Mouse (Mus musculus): Measurements from ENCODE around the gene Surf1.

Surf1 gene

GRCm38 (mm10) chr2:26933304-26934055 is 17.1 kb upstream of the Surf1 start, which contains the start of the genes Surf4 and Stkld1:
TSS of gene Surf4 (minus strand) at chr2:26933928.
TSS of gene Stkld1 (plus strand) at chr2:26934047.
- ChIA-PET POLR2A (interaction anchor here (0.5 to 4.9 kb wide), 41 partner anchors 8 to 793 kb away, joined by 3 to 97 read pairs (median 4); partner anchors contain the start of genes Surf6 (in 3 of the 4), Surf1 (in 2 of the 4), Surf2 (in 2 of the 4) and Qsox2 (in 1 of the 4)), CTCF (interaction anchor here in 3 of 4 experiments (0.6 to 1.8 kb wide), 5 partner anchors 15 to 106 kb away, joined by 3 to 5 read pairs (median 3); partner anchors contain the start of gene Surf6 (in 1 of the 3))

- CTCF ChIA-PET: interaction anchor here (0.6 to 1.8 kb wide), 6 partner anchors 17 to 106 kb away, joined by 3 to 5 read pairs (median 4); partner anchors contain the start of gene Surf6 (in 1 of the 4)
- POLR2A ChIA-PET: interaction anchor here (0.5 to 4.9 kb wide), 51 partner anchors 8 to 793 kb away, joined by 3 to 97 read pairs (median 3); partner anchors contain the start of genes Surf6 (in 4 of the 4), Surf1 (in 2 of the 4), Surf2 (in 2 of the 4) and Qsox2 (in 1 of the 4)
Measured at GRCm38 (mm10) chr2:26932473-26933303, 16.4 kb upstream of the Surf1 start.

- ChIA-PET CTCF (interaction anchor here (0.6 to 2.2 kb wide), 27 partner anchors 9 to 1408 kb away, joined by 3 to 15 read pairs (median 4); partner anchors contain the start of genes Surf1 (in 2 of the 4), Surf2 (in 1 of the 4) and Surf6 (in 1 of the 4)), POLR2A (interaction anchor here in 3 of 4 experiments (0.6 to 4.9 kb wide), 29 partner anchors 8 to 326 kb away, joined by 3 to 97 read pairs (median 6); partner anchors contain the start of genes Surf1 (in 3 of the 3), Surf2 (in 3 of the 3), Med22 (in 2 of the 3) and Rpl7a (in 2 of the 3))
Measured at GRCm38 (mm10) chr2:26930390-26930789, 14.1 kb upstream of the Surf1 start.

GRCm38 (mm10) chr2:26927745-26928476 is 11.6 kb upstream of the Surf1 start:
- CTCF ChIA-PET: no interaction called here
- POLR2A ChIA-PET: interaction anchor here in 3 of 4 experiments (0.7 to 13.6 kb wide), 12 partner anchors 9 to 111 kb away, joined by 3 to 251 read pairs (median 10); partner anchors contain the start of genes Surf1 (in 2 of the 3), Surf2 (in 2 of the 3), Surf6 (in 2 of the 3) and Med22 (in 1 of the 3)

- ChIA-PET CTCF (interaction anchor here in 3 of 4 experiments (0.8 to 1.5 kb wide), 4 partner anchors 8 to 15 kb away, joined by 3 to 6 read pairs (median 3); no protein-coding TSS in a partner anchor), POLR2A (interaction anchor here (0.8 to 13.6 kb wide), 11 partner anchors 8 to 96 kb away, joined by 3 to 251 read pairs (median 9); partner anchors contain the start of genes Surf6 (in 2 of the 4), Med22 (in 1 of the 4) and Rpl7a (in 1 of the 4))
Measured at GRCm38 (mm10) chr2:26921784-26922183, 5.5 kb upstream of the Surf1 start.

- ChIA-PET CTCF (interaction anchor here in 1 of 4 experiments (0.7 kb wide), 1 partner anchor 97 kb away, joined by 3 read pairs; no protein-coding TSS in a partner anchor), POLR2A (interaction anchor here (1.0 to 13.6 kb wide), 18 partner anchors 7 to 511 kb away, joined by 3 to 251 read pairs (median 7); partner anchors contain the start of genes Surf6 (in 2 of the 4), Agpat2 (in 1 of the 4), Inpp5e (in 1 of the 4) and Med22 (in 1 of the 4))
Measured at GRCm38 (mm10) chr2:26920190-26920855, 4.0 kb upstream of the Surf1 start.

- ChIA-PET POLR2A (interaction anchor here (0.5 to 13.6 kb wide), 20 partner anchors 7 to 511 kb away, joined by 3 to 251 read pairs (median 4); partner anchors contain the start of genes Med22 (in 2 of the 4), Surf6 (in 2 of the 4), Agpat2 (in 1 of the 4) and Inpp5e (in 1 of the 4)), CTCF (interaction anchor here in 3 of 4 experiments (0.7 to 3.5 kb wide), 3 partner anchors 11 to 98 kb away, joined by 3 to 11 read pairs (median 3); no protein-coding TSS in a partner anchor)
Measured at GRCm38 (mm10) chr2:26919684-26920083, 3.4 kb upstream of the Surf1 start.

GRCm38 (mm10) chr2:26916738-26917137 is 408 bp upstream of the Surf1 start:
- ChIA-PET POLR2A (interaction anchor here (0.7 to 13.6 kb wide), 27 partner anchors 9 to 322 kb away, joined by 3 to 251 read pairs (median 5); partner anchors contain the start of genes Surf6 (in 2 of the 4), Med22 (in 1 of the 4) and Rpl7a (in 1 of the 4)), CTCF (interaction anchor here in 3 of 4 experiments (0.9 to 3.5 kb wide), 7 partner anchors 9 to 14 kb away, joined by 3 to 11 read pairs (median 5); partner anchors contain the start of gene Surf6 (in 2 of the 3))

- POLR2A ChIA-PET: interaction anchor here (0.6 to 5.0 kb wide), 18 partner anchors 8 to 469 kb away, joined by 3 to 136 read pairs (median 14); partner anchors contain the start of gene Surf6 (in 4 of the 4)
- CTCF ChIA-PET: no interaction called here
Measured at GRCm38 (mm10) chr2:26914148-26914941, 2.0 kb downstream of the Surf1 start.

GRCm38 (mm10) chr2:26913416-26914147 is 2.7 kb downstream of the Surf1 start:
- CTCF ChIA-PET: no interaction called here
- POLR2A ChIA-PET: interaction anchor here (0.6 to 5.0 kb wide), 29 partner anchors 9 to 468 kb away, joined by 3 to 136 read pairs (median 7); partner anchors contain the start of genes Surf6 (in 4 of the 4) and Slc2a6 (in 1 of the 4)

GRCm38 (mm10) chr2:26912253-26912770 is 4.0 kb downstream of the Surf1 start:
- POLR2A ChIA-PET: interaction anchor here (0.6 to 5.0 kb wide), 82 partner anchors 8 to 1215 kb away, joined by 3 to 136 read pairs (median 6); partner anchors contain the start of genes Surf6 (in 4 of the 4), Agpat2 (in 2 of the 4), Fam69b (in 1 of the 4) and Qsox2 (in 1 of the 4)
- CTCF ChIA-PET: no interaction called here

- ChIA-PET CTCF (interaction anchor here in 1 of 4 experiments (1.0 kb wide), 1 partner anchor 8 kb away, joined by 4 read pairs; the partner anchor contains the start of gene Surf6), POLR2A (interaction anchor here (0.6 to 13.2 kb wide), 67 partner anchors 8 to 1551 kb away, joined by 3 to 251 read pairs (median 6); partner anchors contain the start of genes Surf6 (in 4 of the 4), Agpat2 (in 3 of the 4), Fam69b (in 1 of the 4) and Qsox2 (in 1 of the 4))
Measured at GRCm38 (mm10) chr2:26910994-26911765, 5.2 kb downstream of the Surf1 start.
